Mouse (Mus musculus) thymus, adult 2 months (tissue): ENCODE results near the gene Arpc2. TPM values are rescaled to one million over a fixed set of nuclear protein-coding genes. Genes with fewer than 3 reads are reported as not detected.

ENCODE experiments used
- DNase-seq: peaks from one replicate; pipeline ENCODE4 v3.0.0; 2021
- H3K27ac ChIP-seq: fragments of 200-500 bp; 2 replicates; pipeline ENCODE4 v1.5.1; 2012; ENCODE audit warnings: low read length, control low read depth; ENCODE audit not compliant: control insufficient read depth, insufficient read depth
- H3K27me3 ChIP-seq: fragments of 200-500 bp; 2 replicates; pipeline ENCODE4 v1.6.1; 2012; ENCODE audit warnings: mild to moderate bottlenecking, low read length, moderate library complexity, mixed read lengths; ENCODE audit not compliant: control insufficient read depth, insufficient read depth
- H3K36me3 ChIP-seq: fragments of 200-500 bp; 2 replicates; pipeline ENCODE4 v1.6.1; 2012; ENCODE audit warnings: mild to moderate bottlenecking, low read length, moderate library complexity; ENCODE audit not compliant: control insufficient read depth, insufficient read depth
- H3K4me1 ChIP-seq: fragments of 200-500 bp; replicated peaks from 2 replicates; pipeline ENCODE4 v1.6.1; 2012; ENCODE audit warnings: low read length; ENCODE audit not compliant: control insufficient read depth, insufficient read depth
- H3K4me3 ChIP-seq: fragments of 200-500 bp; 2 replicates; pipeline ENCODE4 v1.5.1; 2012; ENCODE audit warnings: mild to moderate bottlenecking, low read length, control low read depth, moderate library complexity; ENCODE audit not compliant: control insufficient read depth, insufficient read depth
- CTCF ChIP-seq: fragments of 200-500 bp; IDR thresholded peaks from 2 replicates; pipeline ENCODE4 v1.5.1; 2012; ENCODE audit warnings: mild to moderate bottlenecking, control low read depth, low read length, moderate library complexity, borderline replicate concordance; ENCODE audit not compliant: control insufficient read depth, poor library complexity, insufficient read depth; ENCODE audit errors: extremely low read depth
- POLR2A ChIP-seq: fragments of 200-500 bp; IDR thresholded peaks from 2 replicates; pipeline ENCODE4 v1.6.1; 2012; ENCODE audit warnings: mild to moderate bottlenecking, low read length, control low read depth, moderate library complexity; ENCODE audit not compliant: control insufficient read depth, poor library complexity, insufficient read depth; ENCODE audit errors: extremely low read depth
- WGBS: fragments of 180-500 bp; shearing (Covaris S2); methylation state at CpG from one replicate; pipeline ENCODE4 v1.1.7; 2018; 5-methylcytosine and 5-hydroxymethylcytosine counted together
- polyA plus RNA-seq: library from polyadenylated mRNA; depleted of rRNA; stranded (reverse); fragments of >200 nt; gene quantifications from 2 replicates; pipeline ENCODE4 v1.2.3, GENCODE M21; 2012

Gene Arpc2
- polyA plus RNA-seq, 1 experiment, result 263 TPM

DNA sequence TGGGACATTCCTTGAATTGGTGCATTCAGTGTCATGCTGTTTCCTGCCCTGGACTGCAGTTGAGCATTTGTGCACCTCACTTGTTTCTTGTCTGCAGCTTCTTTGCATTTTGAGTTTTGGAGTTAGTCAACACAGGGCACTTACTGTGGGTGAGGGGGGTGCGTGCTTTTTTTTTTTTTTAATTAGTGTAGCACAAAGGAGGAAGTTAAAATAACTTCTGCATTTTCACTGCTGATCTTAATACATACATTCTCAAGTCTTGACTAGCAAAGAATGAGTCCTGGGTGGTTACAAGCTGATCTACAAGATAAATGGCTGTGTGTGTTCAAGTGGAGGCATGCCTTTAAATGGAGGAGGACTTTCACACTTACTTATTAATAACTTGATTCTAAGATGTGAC is 2.3 kb downstream of the Arpc2 start:
- H3K27me3 ChIP-seq, result no peaks in the 10 kb centered on the region
- TF ChIP-seq POLR2A (no peak), CTCF (no peak)
- no peak for DNase-seq
- H3K4me1 ChIP-seq, result peaks cover 18% of the 10 kb centered on the region
- H3K4me3 ChIP-seq, result no peak overlapping the region
- 3% methylated on average over 1 of the region's 1 CpGs for WGBS
- H3K27ac ChIP-seq, result no peak overlapping the region; the same call in 1 of the 2 replicates
- H3K36me3 ChIP-seq, result no peaks in the 10 kb centered on the region

DNA sequence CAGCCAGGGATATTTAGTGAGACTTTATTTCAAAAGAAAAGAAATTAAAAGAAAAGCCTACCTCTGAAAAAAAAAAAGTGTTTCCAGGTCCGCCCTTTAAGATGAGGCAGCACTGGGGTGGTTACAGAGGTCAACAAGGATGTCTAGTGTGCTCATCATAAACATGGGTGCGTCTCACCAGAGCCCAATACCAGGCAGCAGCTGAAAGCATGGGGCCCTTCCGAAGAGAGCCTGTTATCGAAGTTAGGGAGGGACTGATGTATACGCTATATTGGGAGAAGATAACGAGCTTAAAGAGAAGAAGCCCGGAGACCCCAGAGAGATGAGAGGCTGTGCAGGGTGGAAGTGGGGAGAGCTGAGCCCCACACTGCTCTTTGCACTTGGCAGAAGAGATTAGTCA is 3.3 kb downstream of the Arpc2 start:
- 0 out of 2 replicates have a peak overlapping the region, but pooled peaks have one; percentile 5 for H3K4me3 ChIP-seq
- H3K27me3 ChIP-seq, result no peaks in the 10 kb centered on the region
- H3K27ac ChIP-seq, result peak overlapping the region; percentile 26; the same call in 1 of the 2 replicates
- peaks cover 22% of the 10 kb centered on the region for H3K4me1 ChIP-seq
- WGBS, result 8% methylated on average over 7 of the region's 7 CpGs
- no peak for DNase-seq
- H3K36me3 ChIP-seq, result no peaks in the 10 kb centered on the region
- TF ChIP-seq CTCF (no peak), POLR2A (no peak)

DNA sequence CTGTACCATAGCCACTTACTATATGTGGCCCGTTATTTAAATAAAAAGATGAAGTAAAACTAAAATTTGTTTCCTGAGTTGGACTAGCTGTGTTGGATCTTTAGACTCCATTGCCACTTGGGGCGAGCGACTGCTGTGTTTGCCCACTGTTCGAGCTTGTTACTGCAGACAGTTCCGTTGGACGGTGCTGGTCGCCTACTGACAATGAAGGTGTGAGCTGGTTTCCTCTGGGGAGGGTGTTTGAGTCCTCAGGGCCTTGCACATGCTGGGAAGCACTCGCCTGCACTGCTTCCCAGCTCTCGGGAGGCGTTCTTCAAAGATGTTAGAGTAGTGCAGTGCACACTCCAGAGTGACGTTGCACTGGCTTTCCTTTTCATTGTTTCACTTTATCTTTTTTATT is 3.7 kb downstream of the Arpc2 start:
- peak overlapping the region; percentile 14 for H3K4me3 ChIP-seq
- DNase-seq, result peak; percentile 21
- 14% methylated on average over 11 of the region's 11 CpGs for whole genome bisulfite sequencing
- H3K27me3 ChIP-seq, result no peaks in the 10 kb centered on the region
- H3K36me3 ChIP-seq, result no peaks in the 10 kb centered on the region
- no peak overlapping the region for H3K27ac ChIP-seq
- TF ChIP-seq POLR2A, result no peak
- H3K4me1 ChIP-seq, result peaks cover 25% of the 10 kb centered on the region

DNA sequence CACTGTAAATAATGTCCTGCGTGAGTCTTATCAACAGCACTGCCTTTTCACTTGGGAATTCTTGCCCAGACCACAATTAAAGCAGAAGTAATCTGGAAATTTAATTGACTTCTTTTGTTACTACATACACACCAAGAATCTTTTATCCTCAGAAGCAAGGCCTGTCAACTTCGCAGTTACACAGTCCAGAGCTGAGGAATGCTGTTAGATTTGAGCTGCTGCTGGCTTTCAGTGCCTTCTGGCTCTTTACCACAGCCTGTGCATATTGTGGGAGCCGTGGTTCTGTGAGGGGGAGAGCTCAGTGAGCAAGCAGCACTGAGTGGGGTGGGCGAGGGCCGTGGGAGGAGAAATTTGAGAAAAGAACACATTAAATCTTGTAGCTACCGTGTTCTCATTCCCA is 4.4 kb downstream of the Arpc2 start:
- TF ChIP-seq POLR2A (no peak), CTCF (no peak)
- Histone ChIP-seq H3K4me3 (no peak overlapping the region), H3K27me3 (no peaks in the 10 kb centered on the region), H3K36me3 (no peaks in the 10 kb centered on the region), H3K4me1 (peaks cover 26% of the 10 kb centered on the region), H3K27ac (no peak overlapping the region)
- DNase-seq, result no peak
- WGBS, result 54% methylated on average over 6 of the region's 6 CpGs

DNA sequence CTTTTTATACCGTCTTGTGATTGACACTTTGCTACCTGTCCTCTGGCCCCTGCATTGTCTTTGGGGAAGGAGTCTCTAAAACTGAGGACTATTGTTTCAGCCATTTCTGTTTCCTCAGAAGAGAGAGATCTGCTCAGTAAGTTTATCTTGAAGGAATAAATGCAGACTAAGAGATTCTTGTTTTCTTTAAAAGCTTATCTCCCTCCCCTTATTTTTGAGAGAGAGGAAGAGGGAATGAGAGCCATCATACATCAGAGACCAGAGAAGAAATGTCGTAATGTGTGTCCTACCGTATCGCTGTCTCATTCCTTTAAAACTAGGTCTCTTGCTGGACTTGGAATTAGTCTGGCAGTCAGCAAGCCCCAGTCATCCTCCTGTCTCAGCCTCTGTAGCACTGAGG is 4.9 kb downstream of the Arpc2 start:
- H3K27ac ChIP-seq, result no peak overlapping the region
- no peaks in the 10 kb centered on the region for H3K36me3 ChIP-seq
- H3K27me3 ChIP-seq, result no peaks in the 10 kb centered on the region
- TF ChIP-seq CTCF (no peak), POLR2A (no peak)
- 83% methylated on average over 4 of the region's 4 CpGs for WGBS
- no peak for DNase-seq
- H3K4me3 ChIP-seq, result no peak overlapping the region
- H3K4me1 ChIP-seq, result peaks cover 26% of the 10 kb centered on the region

DNA sequence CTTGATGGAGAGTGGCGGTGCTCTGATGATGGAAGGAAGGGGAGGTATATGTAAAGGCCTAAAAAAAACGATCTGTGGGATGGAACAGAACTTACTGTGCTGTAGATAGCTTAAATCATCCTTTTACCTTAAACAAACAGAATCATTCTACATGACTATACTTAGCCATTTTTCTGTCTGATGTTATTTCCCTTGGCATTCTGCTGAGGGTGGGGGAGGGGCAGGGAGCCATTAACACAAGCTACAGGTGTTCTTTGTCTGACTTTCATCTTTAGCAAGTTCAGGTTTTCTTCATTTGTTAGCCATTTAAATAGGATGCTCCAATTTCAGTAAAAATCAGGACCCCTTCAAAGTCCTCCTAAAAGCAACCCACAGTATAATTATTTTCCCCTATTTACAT is 9.6 kb downstream of the Arpc2 start:
- 66% methylated on average over 2 of the region's 2 CpGs for WGBS
- H3K36me3 ChIP-seq, result peaks cover 32% of the 10 kb centered on the region

DNA sequence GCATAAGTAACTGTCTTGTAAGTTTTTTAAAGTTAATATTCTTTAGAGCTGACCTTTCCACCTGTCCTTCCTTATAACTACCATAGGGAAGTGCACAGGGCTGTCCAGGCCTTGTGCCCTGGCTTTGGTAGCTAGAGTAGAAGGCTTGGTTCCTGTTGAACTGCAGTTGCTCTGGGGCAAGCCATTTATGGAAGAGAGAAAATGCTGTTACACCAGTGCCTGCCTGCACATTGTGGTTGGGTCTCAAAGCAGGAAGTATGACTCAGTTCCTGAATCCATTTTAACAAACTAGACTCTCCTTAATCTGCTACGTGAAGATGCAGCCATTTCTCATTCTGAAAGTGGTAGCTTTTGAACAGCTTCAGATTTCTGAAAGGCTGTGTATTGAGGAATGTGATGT is 12.9 kb downstream of the Arpc2 start:
- peak; percentile 48 for DNase-seq
- Histone ChIP-seq H3K36me3 (peaks cover 62% of the 10 kb centered on the region), H3K27ac (peak overlapping the region; percentile 84), H3K4me3 (no peak overlapping the region), H3K27me3 (no peaks in the 10 kb centered on the region), H3K4me1 (peaks cover 16% of the 10 kb centered on the region)
- 8% methylated on average over 1 of the region's 1 CpGs for WGBS
- TF ChIP-seq CTCF (no peak), POLR2A (no peak)

More for the DNA sequence above, 9.6 kb downstream of the Arpc2 start:
- H3K27ac ChIP-seq, result no peak overlapping the region; the same call in 1 of the 2 replicates
- no peak overlapping the region for H3K4me3 ChIP-seq
- peaks cover 23% of the 10 kb centered on the region for H3K4me1 ChIP-seq
- TF ChIP-seq POLR2A, result no peak
- no peak for TF ChIP-seq CTCF
- no peak for DNase-seq
- no peaks in the 10 kb centered on the region for H3K27me3 ChIP-seq
